Mouse (Mus musculus) ES-Bruce4 (cell line): ENCODE measurements around the gene Klhl8. TPM values are rescaled to one million over a fixed set of nuclear protein-coding genes. Genes with fewer than 3 reads are reported as not detected.
A peak's percentile ranks its signal among the peaks of the same experiment; 100 is the strongest.

Experiments used
- H3K27ac ChIP-seq: 2 replicates; pipeline ENCODE4 v1.5.1; 2012; ENCODE audit warnings: low read length, inconsistent platforms; ENCODE audit not compliant: insufficient read depth
- H3K27me3 ChIP-seq: 2 replicates; pipeline ENCODE4 v1.6.1; 2012; ENCODE audit warnings: mild to moderate bottlenecking, low read length, inconsistent platforms; ENCODE audit not compliant: control insufficient read depth, poor library complexity, insufficient read depth, severe bottlenecking
- H3K36me3 ChIP-seq: 2 replicates; pipeline ENCODE4 v1.6.1; 2012; ENCODE audit warnings: inconsistent platforms, mild to moderate bottlenecking, low read length, moderate library complexity; ENCODE audit not compliant: control insufficient read depth, poor library complexity, insufficient read depth, severe bottlenecking
- H3K4me1 ChIP-seq: one replicate; pipeline ENCODE4 v1.8.1; 2011; ENCODE audit warnings: low read length; ENCODE audit not compliant: control insufficient read depth, insufficient read depth
- H3K4me3 ChIP-seq: 2 replicates; pipeline ENCODE4 v1.5.1; 2011; ENCODE audit warnings: low read depth, mild to moderate bottlenecking, low read length
- H3K9ac ChIP-seq: 2 replicates; pipeline ENCODE4 v1.6.1; 2012; ENCODE audit warnings: low read depth, mild to moderate bottlenecking, inconsistent platforms; ENCODE audit not compliant: poor library complexity, severe bottlenecking
- H3K9me3 ChIP-seq: replicated peaks from 2 replicates; pipeline ENCODE4 v1.6.1; 2012; ENCODE audit warnings: mild to moderate bottlenecking, low read length, inconsistent platforms; ENCODE audit not compliant: control insufficient read depth, poor library complexity, insufficient read depth, severe bottlenecking
- CTCF ChIP-seq: IDR thresholded peaks from one replicate; pipeline ENCODE4 v1.8.1; 2011; ENCODE audit warnings: low read depth, low read length
- EP300 ChIP-seq: IDR thresholded peaks from 2 replicates; pipeline ENCODE4 v1.6.1; 2011; ENCODE audit warnings: low read depth, low read length; ENCODE audit not compliant: insufficient read depth
- POLR2A ChIP-seq: IDR thresholded peaks from one replicate; pipeline ENCODE4 v1.8.1; 2011; ENCODE audit warnings: low read length; ENCODE audit not compliant: insufficient read depth
- polyA plus RNA-seq: library from polyadenylated mRNA; stranded (reverse); fragments of >200 nt; gene quantifications from 2 replicates; pipeline ENCODE4 v1.2.4, GENCODE M21; 2011; ENCODE audit warnings: low read depth; ENCODE audit not compliant: missing spikeins, insufficient read depth, insufficient read length

Klhl8 gene
- polyA plus RNA-seq, 1 experiment = 20.2 TPM

DNA sequence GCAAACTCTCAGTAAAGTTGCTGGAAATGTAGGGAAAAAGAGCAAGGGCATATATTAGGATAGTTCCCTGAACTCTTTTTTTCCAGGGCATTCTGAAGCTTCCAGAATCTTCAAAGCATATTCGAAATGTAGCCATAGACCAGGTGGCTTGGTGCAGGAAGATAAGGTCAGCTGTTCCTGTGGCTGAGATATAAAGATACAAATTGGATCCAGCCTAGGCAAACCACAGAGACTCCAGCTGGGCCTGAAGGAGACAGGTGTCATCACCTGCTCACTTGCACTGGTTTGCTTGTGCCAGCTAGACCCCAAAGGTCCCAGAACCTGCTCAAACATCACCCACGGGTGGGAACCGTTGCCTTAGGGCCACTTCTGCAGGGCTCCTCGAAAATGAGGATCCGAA is 496 bp upstream of the Klhl8 start:
- Histone ChIP-seq H3K9ac (no peak overlapping the region), H3K36me3 (peaks cover 3% of the 10 kb centered on the region), H3K27me3 (0 out of 2 replicates have a peak, but pooled peaks cover 1% of the 10 kb centered on the region), H3K4me3 (no peak overlapping the region), H3K27ac (no peak overlapping the region), H3K9me3 (no peaks in the 10 kb centered on the region), H3K4me1 (peaks cover 3% of the 10 kb centered on the region)
- no peak for TF ChIP-seq POLR2A
- no peak for TF ChIP-seq EP300
- TF ChIP-seq CTCF = no peak

DNA sequence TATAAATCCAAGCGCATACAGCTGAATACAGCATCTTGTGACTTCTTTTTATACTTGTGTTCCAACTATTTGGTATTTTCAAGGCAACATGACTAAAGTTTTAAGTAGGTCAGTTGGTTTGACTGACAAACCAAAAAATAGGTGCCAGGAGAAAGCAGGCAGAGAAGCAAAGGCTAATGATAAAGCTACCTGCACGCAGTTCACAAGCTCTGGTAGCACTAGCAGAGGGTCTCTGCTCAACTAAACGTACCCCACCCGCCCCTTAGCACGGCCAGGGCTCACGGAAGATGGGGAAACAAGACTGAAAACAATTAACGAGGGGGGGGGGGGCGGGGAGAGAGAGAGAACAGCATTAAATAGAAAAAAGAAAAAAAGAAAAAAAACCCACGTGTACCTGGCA is 903 bp downstream of the Klhl8 start:
- H3K4me1 ChIP-seq = peaks cover 3% of the 10 kb centered on the region
- H3K27ac ChIP-seq = no peak overlapping the region
- H3K4me3 ChIP-seq = peak overlapping the region; percentile 91
- no peaks in the 10 kb centered on the region for H3K9me3 ChIP-seq
- H3K27me3 ChIP-seq = no peaks in the 10 kb centered on the region
- H3K36me3 ChIP-seq = peaks cover 3% of the 10 kb centered on the region
- no peak for TF ChIP-seq CTCF
- no peak for TF ChIP-seq EP300
- TF ChIP-seq POLR2A = no peak
- H3K9ac ChIP-seq = peak overlapping the region; percentile 93

DNA sequence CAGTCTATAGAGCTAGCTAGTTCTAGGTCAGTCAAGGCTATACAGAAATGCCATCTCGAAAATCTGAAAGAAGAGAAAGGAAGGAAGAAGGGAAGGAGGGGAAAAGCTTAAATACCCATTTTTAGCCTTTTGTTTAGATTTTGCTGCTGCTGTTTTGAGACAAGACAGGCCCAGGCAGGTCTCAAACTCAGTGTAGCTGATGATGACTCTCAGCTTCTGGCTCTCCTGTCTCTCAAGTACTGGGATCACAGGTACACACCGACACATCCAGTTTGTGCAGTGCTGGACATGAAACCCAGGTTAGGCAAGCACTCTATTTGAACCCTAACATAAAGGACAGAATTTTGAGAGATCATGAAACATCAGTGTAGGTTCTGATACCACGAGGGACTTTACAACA is 1.6 kb downstream of the Klhl8 start:
- peak overlapping the region; percentile 93 for H3K9ac ChIP-seq
- no peaks in the 10 kb centered on the region for H3K27me3 ChIP-seq
- H3K27ac ChIP-seq = no peak overlapping the region
- no peaks in the 10 kb centered on the region for H3K9me3 ChIP-seq
- peaks cover 3% of the 10 kb centered on the region for H3K4me1 ChIP-seq
- H3K4me3 ChIP-seq = no peak overlapping the region
- TF ChIP-seq CTCF (no peak), POLR2A (no peak), EP300 (no peak)
- peaks cover 3% of the 10 kb centered on the region for H3K36me3 ChIP-seq

DNA sequence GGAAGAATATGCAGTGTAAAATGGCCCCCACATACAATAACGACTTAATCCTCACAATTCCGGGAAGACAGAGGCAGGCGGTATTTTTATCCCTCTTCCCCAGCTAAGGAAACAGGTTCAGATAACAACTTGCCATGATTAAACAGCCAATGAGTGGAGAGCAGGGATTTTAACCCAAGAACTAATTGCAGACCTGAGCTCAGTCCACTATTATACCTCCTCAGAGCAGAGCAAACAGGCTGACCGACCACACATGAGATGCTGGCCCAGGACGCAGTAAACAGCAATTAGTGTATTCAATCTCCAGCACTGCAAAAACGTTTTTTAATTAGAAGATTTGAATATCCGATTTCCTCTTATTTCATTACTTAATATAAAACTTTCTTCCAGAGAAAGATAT is 2.2 kb downstream of the Klhl8 start:
- peaks cover 3% of the 10 kb centered on the region for H3K36me3 ChIP-seq
- TF ChIP-seq EP300 (no peak), POLR2A (no peak), CTCF (no peak)

DNA sequence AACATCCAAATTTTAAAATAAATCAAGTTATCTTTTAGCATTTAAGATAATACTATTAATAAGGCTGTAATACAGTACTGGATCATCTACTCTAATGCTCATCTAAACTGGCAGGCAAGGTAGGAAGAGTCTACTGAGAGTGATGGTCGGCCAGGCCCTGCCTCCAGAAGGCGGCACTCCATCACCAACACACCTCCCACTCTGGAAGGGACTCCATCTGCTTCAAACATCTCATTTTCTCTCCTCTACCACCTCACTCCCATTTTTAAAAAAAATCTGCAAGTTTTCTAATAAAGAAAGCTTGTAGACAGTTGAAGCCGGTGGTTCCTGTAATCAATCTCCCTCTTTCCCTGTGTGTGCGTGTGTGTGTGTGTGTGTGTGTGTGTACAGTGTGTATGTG is 3.2 kb downstream of the Klhl8 start:
- Histone ChIP-seq H3K9ac (no peak overlapping the region), H3K4me1 (peaks cover 3% of the 10 kb centered on the region), H3K27me3 (no peaks in the 10 kb centered on the region), H3K27ac (no peak overlapping the region), H3K36me3 (peaks cover 3% of the 10 kb centered on the region), H3K4me3 (no peak overlapping the region), H3K9me3 (no peaks in the 10 kb centered on the region)
- no peak for TF ChIP-seq CTCF
- no peak for TF ChIP-seq POLR2A
- TF ChIP-seq EP300 = no peak

More for the DNA sequence above, 2.2 kb downstream of the Klhl8 start:
- Histone ChIP-seq H3K4me1 (peaks cover 3% of the 10 kb centered on the region), H3K4me3 (no peak overlapping the region), H3K9me3 (no peaks in the 10 kb centered on the region), H3K27ac (no peak overlapping the region), H3K9ac (no peak overlapping the region), H3K27me3 (no peaks in the 10 kb centered on the region)

DNA sequence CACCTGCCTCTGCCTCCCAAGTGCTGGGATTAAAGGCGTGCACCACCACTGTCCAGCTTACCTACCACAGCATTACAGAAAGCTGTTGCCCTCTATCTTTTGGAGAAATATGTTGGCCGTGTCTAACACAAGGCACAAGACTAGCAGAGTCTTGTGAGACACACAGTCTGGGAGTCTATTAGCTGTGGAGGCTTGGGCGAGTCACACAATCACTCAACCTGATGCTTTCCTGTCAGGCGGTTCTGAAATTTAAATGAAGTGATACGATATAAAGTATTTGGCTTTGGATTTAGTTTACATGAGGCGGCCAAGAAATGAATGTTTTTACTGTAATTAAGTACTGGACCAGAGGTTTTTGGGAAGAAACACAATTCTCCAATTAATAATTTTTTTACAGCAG is 4.9 kb downstream of the Klhl8 start:
- no peaks in the 10 kb centered on the region for H3K9me3 ChIP-seq
- no peak overlapping the region for H3K9ac ChIP-seq
- H3K27ac ChIP-seq = no peak overlapping the region
- TF ChIP-seq POLR2A (no peak), EP300 (no peak)
- peaks cover 4% of the 10 kb centered on the region for H3K4me1 ChIP-seq
- H3K27me3 ChIP-seq = no peaks in the 10 kb centered on the region
- H3K4me3 ChIP-seq = no peak overlapping the region
- peaks cover 3% of the 10 kb centered on the region for H3K36me3 ChIP-seq
